Mouse (Mus musculus) left cerebral cortex, postnatal 4 days (tissue): ENCODE data around the gene Gm20695. TPM values are rescaled to one million over a fixed set of nuclear protein-coding genes. Genes with fewer than 3 reads are reported as not detected.

Experiments
- DNase-seq: peaks from one replicate; pipeline ENCODE4 v3.0.0-alpha.2; 2022
- intact Hi-C: fragments of 180-260 bp; cut with DNase I; formaldehyde crosslinking; loops from one replicate; pipeline ENCODE4 v1.15.1; 2025
- total RNA-seq, 2 experiments: library from RNA; stranded (reverse); gene quantifications; 2 replicates each; pipeline ENCODE4 v1.2.3; 2021

Gene Gm20695
- total RNA-seq, 2 experiments from 2014 or later: 0.64 to 1.3 TPM

- DNase-seq: no peak
- intact Hi-C loops: no loop called here
Observed at GRCm38 (mm10) chr16:3893739-3894138, 9.3 kb downstream of the Gm20695 start.

GRCm38 (mm10) chr16:3895173-3895792, 10.8 kb downstream of the Gm20695 start:
- DNase-seq: no peak
- intact Hi-C loops: no loop called here

GRCm38 (mm10) chr16:3896046-3896445, 11.6 kb downstream of the Gm20695 start:
- intact Hi-C loops: no loop called here
- no peak for DNase-seq

GRCm38 (mm10) chr16:3896553-3896952, 12.1 kb downstream of the Gm20695 start:
- no peak for DNase-seq
- intact Hi-C loops: no loop called here

GRCm38 (mm10) chr16:3907471-3907870, 23.0 kb downstream of the Gm20695 start:
- no peak for DNase-seq

GRCm38 (mm10) chr16:3908537-3909111, 24.2 kb downstream of the Gm20695 start, which contains the start of the genes 1700037C18Rik and Cluap1:
TSS of gene 1700037C18Rik (minus strand) at chr16:3908689.
TSS of gene Cluap1 (plus strand) at chr16:3908801.
- peak; percentile 94 for DNase-seq
- intact Hi-C loops: no loop called here

More at GRCm38 (mm10) chr16:3907471-3907870, 23.0 kb downstream of the Gm20695 start:
- intact Hi-C loops: no loop called here

- DNase-seq: no peak
- intact Hi-C loops: no loop called here
Observed at GRCm38 (mm10) chr16:3909118-3909517, 24.7 kb downstream of the Gm20695 start.

GRCm38 (mm10) chr16:3920756-3921155, 36.3 kb downstream of the Gm20695 start:
- intact Hi-C loops: loop anchor here (10.0 kb wide), 1 partner anchor 74 kb away; no protein-coding TSS in a partner anchor
- no peak for DNase-seq

- intact Hi-C loops: loop anchor here (10.0 kb wide), 1 partner anchor 71 kb away; no protein-coding TSS in a partner anchor
Observed at GRCm38 (mm10) chr16:3923515-3923914, 39.1 kb downstream of the Gm20695 start.

GRCm38 (mm10) chr16:3923966-3924365, 39.5 kb downstream of the Gm20695 start:
- no peak for DNase-seq
- intact Hi-C loops: loop anchor here (10.0 kb wide), 1 partner anchor 71 kb away; no protein-coding TSS in a partner anchor

More at GRCm38 (mm10) chr16:3923515-3923914, 39.1 kb downstream of the Gm20695 start:
- DNase-seq: no peak

- intact Hi-C loops: loop anchor here (10.0 kb wide), 1 partner anchor 66 kb away; no protein-coding TSS in a partner anchor
- no peak for DNase-seq
Observed at GRCm38 (mm10) chr16:3928582-3928981, 44.1 kb downstream of the Gm20695 start.

GRCm38 (mm10) chr16:3929151-3929550, 44.7 kb downstream of the Gm20695 start:
- intact Hi-C loops: loop anchor here (10.0 kb wide), 1 partner anchor 66 kb away; no protein-coding TSS in a partner anchor
- no peak for DNase-seq

- DNase-seq: no peak
- intact Hi-C loops: no loop called here
Observed at GRCm38 (mm10) chr16:3933536-3933935, 49.1 kb downstream of the Gm20695 start.

GRCm38 (mm10) chr16:3934091-3934490, 49.6 kb downstream of the Gm20695 start:
- intact Hi-C loops: no loop called here
- no peak for DNase-seq

GRCm38 (mm10) chr16:3934701-3935100, 50.3 kb downstream of the Gm20695 start:
- intact Hi-C loops: no loop called here
- DNase-seq: no peak

GRCm38 (mm10) chr16:3951141-3951540, 66.7 kb downstream of the Gm20695 start:
- DNase-seq: no peak
- intact Hi-C loops: no loop called here

GRCm38 (mm10) chr16:3956369-3956768, 71.9 kb downstream of the Gm20695 start:
- intact Hi-C loops: no loop called here
- DNase-seq: no peak

- DNase-seq: no peak
Observed at GRCm38 (mm10) chr16:3959261-3959660, 74.8 kb downstream of the Gm20695 start.

GRCm38 (mm10) chr16:3964990-3965389, 80.5 kb downstream of the Gm20695 start:
- DNase-seq: no peak
- intact Hi-C loops: no loop called here

More at GRCm38 (mm10) chr16:3959261-3959660, 74.8 kb downstream of the Gm20695 start:
- intact Hi-C loops: no loop called here

- intact Hi-C loops: no loop called here
Observed at GRCm38 (mm10) chr16:3965534-3965933, 81.1 kb downstream of the Gm20695 start.

More at GRCm38 (mm10) chr16:3965534-3965933, 81.1 kb downstream of the Gm20695 start:
- no peak for DNase-seq
